Mouse (Mus musculus): ENCODE measurements around the gene Olfr564.

Gene Olfr564

GRCm38 (mm10) chr7:102803180-102803579, at the start of gene Olfr564:
TSS of gene Olfr564 (plus strand) at chr7:102803480.
- no peak for DNase-seq (ENCODE audit: low read depth, low spot score)

- DNase-seq (ENCODE audit: low read depth, low spot score) = no peak
Measured at GRCm38 (mm10) chr7:102759266-102759665, 44.0 kb upstream of the Olfr564 start, which contains the start of the genes Olfr560 and Olfr78. TSS of gene Olfr560 (minus strand) at chr7:102759366. TSS of gene Olfr78 (minus strand) at chr7:102759471.

- no peak for DNase-seq (ENCODE audit: low read depth, low spot score)
Measured at GRCm38 (mm10) chr7:102770921-102771320, 32.4 kb upstream of the Olfr564 start, which contains the start of gene Olfr561. TSS of gene Olfr561 (plus strand) at chr7:102771221.

Measured in CD4-positive, CD25-positive, alpha-beta regulatory T cell, adult 2 months (primary cell).